Mouse (Mus musculus): Measurements from ENCODE around the gene Cd79b.

Cd79b gene

GRCm38 (mm10) chr11:106318406-106319366 is 4.1 kb upstream of the Cd79b start:
- no peak for DNase-seq (ENCODE audit: low read depth, low spot score)

GRCm38 (mm10) chr11:106317801-106318200 is 3.2 kb upstream of the Cd79b start:
- DNase-seq (ENCODE audit: low read depth, low spot score) = no peak

GRCm38 (mm10) chr11:106316416-106316815 is 1.9 kb upstream of the Cd79b start:
- no peak for DNase-seq (ENCODE audit: low read depth, low spot score)

GRCm38 (mm10) chr11:106313533-106313932 is 1.0 kb downstream of the Cd79b start:
- DNase-seq (ENCODE audit: low read depth, low spot score) = peak; percentile 69

GRCm38 (mm10) chr11:106310123-106310522 is 4.4 kb downstream of the Cd79b start:
- no peak for DNase-seq (ENCODE audit: low read depth, low spot score)

GRCm38 (mm10) chr11:106308162-106308561 is 6.4 kb downstream of the Cd79b start:
- DNase-seq (ENCODE audit: low read depth, low spot score) = no peak

- DNase-seq (ENCODE audit: low read depth, low spot score) = no peak
These were observed 7.1 kb downstream of the Cd79b start for GRCm38 (mm10) chr11:106307432-106307831.

GRCm38 (mm10) chr11:106306758-106307157 is 7.8 kb downstream of the Cd79b start:
- no peak for DNase-seq (ENCODE audit: low read depth, low spot score)

- DNase-seq (ENCODE audit: low read depth, low spot score) = no peak
These were observed 8.5 kb downstream of the Cd79b start for GRCm38 (mm10) chr11:106306065-106306385.

GRCm38 (mm10) chr11:106305348-106306064 is 9.1 kb downstream of the Cd79b start:
- DNase-seq (ENCODE audit: low read depth, low spot score) = no peak

- peak; percentile 89 for DNase-seq (ENCODE audit: low read depth, low spot score)
These were observed 11.9 kb downstream of the Cd79b start for GRCm38 (mm10) chr11:106302634-106303033.

- no peak for DNase-seq (ENCODE audit: low read depth, low spot score)
These were observed 12.8 kb downstream of the Cd79b start, which contains the start of gene Gh for GRCm38 (mm10) chr11:106301765-106302164. Gh (minus strand) TSS chr11:106301865.

- no peak for DNase-seq (ENCODE audit: low read depth, low spot score)
These were observed 22.7 kb downstream of the Cd79b start for GRCm38 (mm10) chr11:106291861-106292260.

- DNase-seq (ENCODE audit: low read depth, low spot score) = no peak
These were observed 24.2 kb downstream of the Cd79b start for GRCm38 (mm10) chr11:106290376-106290775.

GRCm38 (mm10) chr11:106289369-106289768 is 25.2 kb downstream of the Cd79b start:
- no peak for DNase-seq (ENCODE audit: low read depth, low spot score)

- DNase-seq (ENCODE audit: low read depth, low spot score) = no peak
These were observed 27.6 kb downstream of the Cd79b start for GRCm38 (mm10) chr11:106286987-106287386.

GRCm38 (mm10) chr11:106286206-106286605 is 28.4 kb downstream of the Cd79b start:
- no peak for DNase-seq (ENCODE audit: low read depth, low spot score)

- DNase-seq (ENCODE audit: low read depth, low spot score) = no peak
These were observed 30.4 kb downstream of the Cd79b start for GRCm38 (mm10) chr11:106284126-106284525.

- no peak for DNase-seq (ENCODE audit: low read depth, low spot score)
These were observed 31.2 kb downstream of the Cd79b start for GRCm38 (mm10) chr11:106283371-106283770.

GRCm38 (mm10) chr11:106282452-106282851 is 32.1 kb downstream of the Cd79b start:
- DNase-seq (ENCODE audit: low read depth, low spot score) = no peak

- DNase-seq (ENCODE audit: low read depth, low spot score) = peak; percentile 97
These were observed 38.1 kb downstream of the Cd79b start, which contains the start of gene Tcam1 for GRCm38 (mm10) chr11:106276454-106276853. Tcam1 (plus strand) TSS chr11:106276672.

- DNase-seq (ENCODE audit: low read depth, low spot score) = peak; percentile 74
These were observed 39.6 kb downstream of the Cd79b start for GRCm38 (mm10) chr11:106274971-106275411.
